Mouse (Mus musculus) regulatory T cell (primary cell): ENCODE measurements at regions not wholly inside any gene's neighbourhood (a gene's known extent, or its start where the extent isn't known, plus 50 kb on each side); places are given as distances from the start of the nearest gene placed in this dataset.

Experiments used
- in situ Hi-C: fragments of 300-600 bp; cut with MboI, MseI; formaldehyde crosslinking; loops from one replicate; pipeline ENCODE4 v1.15.1; 2025; ENCODE audit warnings: high pct_unique_total_duplicates

DNA sequence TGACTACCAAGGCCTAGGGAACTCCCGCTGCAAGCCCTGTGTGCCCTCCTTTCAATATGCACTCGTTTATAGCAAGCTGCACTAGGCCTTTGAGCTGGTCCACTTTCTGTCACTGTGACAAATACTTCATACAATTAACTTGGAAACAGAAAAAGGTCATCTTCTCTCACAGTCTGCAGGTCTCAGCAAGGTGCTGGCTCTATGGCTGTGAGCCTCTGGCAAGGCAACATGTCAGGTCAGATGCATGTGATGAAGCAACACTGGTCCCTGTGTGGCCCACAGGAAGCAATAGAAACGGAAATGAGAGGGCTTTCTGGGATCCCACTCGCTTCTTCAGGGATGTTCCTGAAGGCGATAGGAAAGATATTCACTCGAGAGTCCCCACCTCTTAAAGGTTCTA is 245.9 kb upstream of the Zmiz1 start:
- in situ Hi-C loops: no loop called here

DNA sequence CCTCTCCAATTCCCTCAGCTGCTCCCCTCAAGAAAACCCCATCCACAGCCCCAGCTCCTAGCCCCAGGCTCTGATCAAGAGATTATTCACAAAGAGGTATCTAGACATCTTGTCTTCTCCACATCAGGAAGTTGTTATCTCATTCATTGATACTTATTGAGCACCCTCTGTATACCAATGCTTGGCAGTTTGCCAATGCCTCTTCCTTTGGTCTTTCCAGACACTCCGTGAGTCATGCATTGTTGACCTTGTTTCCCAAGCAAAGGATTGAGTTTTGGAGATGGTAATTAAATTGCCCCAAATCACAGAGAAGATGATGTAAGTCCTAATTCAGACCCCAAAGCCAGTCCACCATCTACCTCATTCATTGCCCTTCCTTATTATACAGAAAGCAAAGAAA is 235.9 kb upstream of the Zmiz1 start:
- in situ Hi-C loops: no loop called here

- in situ Hi-C loops: no loop called here
Measured at GRCm38 (mm10) chr14:25225214-25225613, 233.8 kb upstream of the Zmiz1 start.

DNA sequence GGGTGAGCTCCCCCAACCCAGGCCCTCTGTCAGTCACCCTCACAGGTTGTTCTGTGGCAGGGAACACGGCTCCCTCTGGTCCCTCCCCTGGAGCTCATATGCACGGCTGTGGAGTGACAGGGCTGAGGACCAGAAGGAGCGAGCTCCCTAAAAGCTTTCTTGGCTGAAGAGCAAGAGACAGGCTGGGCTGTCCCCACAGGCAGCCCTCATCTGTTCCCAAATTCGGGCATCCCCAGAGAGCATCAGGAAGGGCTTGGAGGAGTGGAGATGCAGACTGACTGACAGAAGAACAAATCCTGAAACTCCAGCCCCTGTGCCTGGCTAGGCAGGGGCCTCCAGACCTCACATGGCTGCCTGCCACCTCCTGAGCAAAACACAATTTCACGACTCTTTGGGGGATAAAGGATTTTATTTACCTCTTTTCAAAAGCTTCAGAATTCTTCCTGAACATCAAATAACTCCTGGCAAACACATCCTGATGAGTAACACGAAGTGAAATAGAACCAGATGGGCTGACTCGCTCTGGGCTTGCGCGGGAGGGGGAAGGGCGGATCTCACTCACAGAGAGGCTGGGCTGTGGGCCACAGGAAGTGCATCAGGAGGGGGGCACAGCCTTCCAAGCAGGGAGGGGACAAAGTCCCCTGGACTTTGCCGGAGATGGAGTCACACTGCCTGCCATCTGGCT is 232.7 kb upstream of the Zmiz1 start:
- in situ Hi-C loops: no loop called here

DNA sequence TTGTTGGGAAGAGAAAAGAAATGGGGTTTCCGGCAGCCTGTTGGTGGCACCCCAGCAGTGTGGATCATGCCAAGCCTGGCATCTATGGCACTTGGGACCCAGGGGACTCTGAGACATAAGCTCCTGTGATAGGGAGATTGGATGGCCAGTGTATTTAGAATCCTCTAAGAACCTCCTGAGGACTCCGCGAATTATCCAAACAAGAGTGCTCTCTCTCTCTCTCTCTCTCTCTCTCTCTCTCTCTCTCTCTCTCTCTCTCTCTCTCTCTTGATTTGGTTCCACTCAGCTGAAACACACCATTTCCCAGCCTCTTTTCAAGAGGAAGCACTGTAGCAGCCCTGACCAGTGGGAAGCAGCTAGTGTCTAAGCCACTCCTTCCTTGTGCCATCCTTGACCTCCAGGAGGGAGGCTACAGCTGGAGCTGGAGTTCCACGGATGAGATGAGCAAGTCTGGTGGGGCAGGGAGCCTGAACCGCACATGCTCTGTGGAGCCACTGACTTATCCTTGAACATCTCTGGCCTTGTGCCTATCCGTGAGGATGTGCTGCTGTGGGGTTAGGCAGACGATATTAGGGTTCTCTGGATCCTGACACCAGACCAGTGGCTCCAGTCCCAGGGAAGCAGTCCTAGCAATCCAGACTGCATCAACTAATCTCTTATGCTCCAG is 232.0 kb upstream of the Zmiz1 start:
- in situ Hi-C loops: no loop called here

DNA sequence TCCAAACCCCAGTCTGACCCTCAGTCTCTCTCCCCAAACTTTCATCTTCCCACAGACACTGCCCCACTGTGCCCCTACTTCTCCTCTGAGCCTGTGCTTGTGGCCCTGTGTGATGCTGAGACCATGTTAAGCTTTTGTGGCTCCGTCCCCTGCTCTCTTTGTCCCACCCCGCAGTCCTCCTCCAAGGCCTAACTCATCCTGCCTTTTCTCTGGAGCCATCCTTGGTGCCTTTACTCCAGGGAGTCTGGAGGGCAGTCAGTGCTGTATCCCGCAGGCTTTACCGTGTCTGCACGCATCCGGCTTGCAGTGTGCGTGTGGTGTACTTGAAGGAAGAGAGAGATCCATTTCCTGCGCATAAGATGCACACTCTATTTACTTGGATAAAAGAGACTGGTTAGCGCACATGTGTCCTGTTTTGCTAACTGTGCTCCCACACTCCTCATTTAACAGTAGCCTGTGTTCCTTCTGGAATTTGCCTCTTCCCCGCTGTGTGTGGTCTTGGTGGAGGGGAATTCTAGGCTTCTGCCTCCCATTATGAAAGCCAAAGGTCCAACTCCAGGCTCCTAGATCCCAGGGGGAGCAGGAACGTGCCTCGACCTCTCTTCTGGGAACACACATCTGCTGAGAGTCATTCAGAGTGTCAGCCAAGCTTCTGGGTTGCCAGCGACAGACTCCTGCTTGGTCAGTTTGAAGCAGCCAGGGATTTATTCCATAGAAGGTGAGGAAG is 230.5 kb upstream of the Zmiz1 start:
- in situ Hi-C loops: no loop called here

GRCm38 (mm10) chr14:25229569-25229968 is 229.4 kb upstream of the Zmiz1 start:
- in situ Hi-C loops: no loop called here

DNA sequence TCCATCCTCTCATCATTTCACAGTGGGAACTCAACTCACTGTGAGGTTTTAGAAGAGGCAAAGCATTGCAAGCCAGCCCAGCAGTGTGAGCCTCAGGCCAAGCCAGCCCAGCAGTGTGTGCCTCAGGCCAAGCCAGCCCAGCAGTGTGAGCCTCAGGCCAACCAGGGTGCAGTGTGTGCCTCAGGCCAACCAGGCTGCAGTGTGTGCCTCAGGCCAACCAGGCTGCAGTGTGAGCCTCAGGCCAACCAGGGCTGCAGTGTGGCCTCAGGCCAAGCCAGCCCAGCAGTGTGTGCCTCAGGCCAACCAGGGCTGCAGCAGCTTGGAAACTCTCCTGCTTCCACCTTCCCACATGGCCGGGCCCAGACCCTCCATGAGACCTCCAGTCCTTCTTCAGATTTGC is 227.1 kb upstream of the Zmiz1 start:
- in situ Hi-C loops: no loop called here

DNA sequence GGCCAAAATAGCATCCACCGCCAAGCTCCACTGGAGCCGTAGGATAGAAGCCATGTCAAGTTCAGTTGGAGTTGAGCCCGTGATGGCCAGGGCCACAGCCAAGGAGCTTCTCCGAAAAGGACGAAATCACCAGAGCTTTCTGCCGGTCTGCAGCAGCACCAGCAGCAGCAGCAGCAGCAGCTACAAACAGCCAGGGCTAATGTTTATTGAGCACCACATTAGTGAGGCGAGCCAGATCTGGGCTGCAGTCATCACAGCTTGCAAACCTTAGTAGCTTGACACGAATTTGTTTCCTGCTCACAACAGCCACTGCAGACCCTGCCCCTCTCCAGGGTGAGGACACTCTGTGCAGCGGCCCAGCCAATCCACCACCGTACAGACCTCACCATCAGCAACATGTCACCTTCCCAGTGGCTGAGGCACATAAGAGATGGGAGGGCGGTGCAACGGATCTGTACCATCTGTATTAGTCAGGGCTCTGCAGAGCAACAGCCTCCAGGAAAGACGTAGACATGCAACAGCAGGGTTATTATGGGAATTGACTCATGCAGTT is 222.5 kb upstream of the Zmiz1 start:
- in situ Hi-C loops: no loop called here

- in situ Hi-C loops: no loop called here
Measured at GRCm38 (mm10) chr14:25239335-25239960, 219.5 kb upstream of the Zmiz1 start.

GRCm38 (mm10) chr14:25242753-25243152 is 216.2 kb upstream of the Zmiz1 start:
- in situ Hi-C loops: no loop called here

DNA sequence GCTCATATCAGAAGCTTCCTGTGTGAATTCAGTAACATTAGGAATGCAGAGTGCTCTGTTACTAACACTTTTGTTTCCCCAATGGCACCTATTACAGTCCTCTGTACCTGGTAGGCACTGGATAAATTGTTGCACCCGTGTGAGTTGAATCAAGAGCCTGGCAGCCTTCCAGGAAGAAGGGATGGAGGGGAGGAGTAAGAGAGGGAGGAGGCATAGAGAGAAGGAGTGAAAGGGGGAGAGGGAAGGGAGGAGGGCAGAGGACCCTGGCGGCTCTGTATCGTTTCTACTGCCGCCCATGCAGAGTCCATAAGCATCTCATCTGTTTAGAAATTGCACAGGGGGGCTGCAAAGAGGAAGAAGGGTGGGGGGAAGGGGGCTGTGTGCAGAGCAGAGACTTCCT is 215.7 kb upstream of the Zmiz1 start:
- in situ Hi-C loops: no loop called here

DNA sequence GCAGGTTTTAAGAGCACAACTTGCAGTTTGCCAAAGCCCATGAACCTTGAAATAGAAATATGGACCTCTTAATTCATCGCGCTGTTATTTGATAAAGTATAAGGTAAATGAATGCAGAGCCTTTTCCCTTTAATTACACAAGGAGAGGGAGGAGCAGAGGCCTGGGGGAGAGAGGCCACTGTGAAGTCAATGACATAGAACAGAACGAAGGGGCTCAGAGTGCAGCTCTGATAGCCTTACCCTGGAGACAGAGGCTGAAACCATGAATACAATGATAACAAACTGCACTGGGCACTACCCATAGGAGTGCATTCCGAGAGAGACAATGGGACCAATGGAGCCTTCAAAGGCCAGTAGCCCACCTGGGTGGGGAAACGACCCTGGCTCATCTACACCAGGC is 215.3 kb upstream of the Zmiz1 start:
- in situ Hi-C loops: no loop called here

DNA sequence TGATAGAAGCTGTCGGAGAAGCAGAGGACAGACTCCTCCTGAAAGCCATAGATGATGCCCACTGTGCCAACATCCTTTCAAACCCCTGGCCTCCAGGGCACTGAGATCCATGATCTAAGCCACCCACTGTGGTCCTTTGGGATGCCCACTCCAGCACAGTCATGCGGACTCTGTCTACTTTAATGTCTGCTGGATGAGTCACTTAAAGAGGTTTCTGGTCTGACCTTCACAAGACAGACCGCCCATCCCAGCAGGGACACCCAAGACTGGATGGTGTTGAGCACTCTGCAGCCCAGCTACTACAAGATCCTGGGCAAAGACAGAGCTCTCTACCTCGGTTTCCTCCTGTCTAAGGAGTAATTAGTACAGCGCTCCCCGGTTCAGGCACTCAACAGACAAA is 214.1 kb upstream of the Zmiz1 start:
- in situ Hi-C loops: no loop called here

DNA sequence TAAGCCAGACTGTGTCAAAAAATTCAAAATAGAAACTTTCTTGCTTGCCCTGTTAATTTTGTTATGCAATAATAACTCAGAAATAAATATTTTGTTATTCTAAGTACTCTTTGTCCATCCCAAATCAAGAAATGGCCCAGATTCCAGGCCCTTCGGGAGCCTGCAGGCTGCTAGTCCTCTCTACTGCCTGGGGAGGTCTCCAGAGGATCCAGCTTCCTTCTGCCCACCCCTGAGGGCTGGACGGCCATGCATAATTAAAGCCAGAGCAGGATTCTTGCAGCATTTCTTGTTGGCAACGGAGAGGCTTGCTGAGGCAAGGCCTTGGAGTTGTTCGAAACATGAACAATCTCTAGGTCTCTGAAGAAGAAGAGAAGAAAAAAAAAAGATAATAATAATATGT is 213.3 kb upstream of the Zmiz1 start:
- in situ Hi-C loops: no loop called here

DNA sequence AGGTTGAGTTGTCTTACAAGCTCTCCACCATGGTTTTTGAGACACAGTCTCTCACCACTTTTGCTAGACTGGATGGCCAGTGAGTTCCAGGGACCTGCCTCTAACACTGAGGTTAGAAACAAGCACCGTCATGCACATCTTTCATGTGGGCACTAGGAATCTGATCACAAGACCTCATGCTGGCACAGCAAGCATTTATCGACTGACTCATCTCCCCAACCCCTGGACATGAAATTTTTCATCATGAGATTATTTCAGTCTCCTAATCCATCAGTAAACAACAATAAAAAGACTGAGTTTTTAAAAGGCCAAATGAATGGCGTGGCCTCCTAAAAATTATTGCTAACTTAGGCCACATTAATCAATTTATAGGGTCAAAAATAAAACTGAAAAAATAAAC is 210.0 kb upstream of the Zmiz1 start:
- in situ Hi-C loops: no loop called here

DNA sequence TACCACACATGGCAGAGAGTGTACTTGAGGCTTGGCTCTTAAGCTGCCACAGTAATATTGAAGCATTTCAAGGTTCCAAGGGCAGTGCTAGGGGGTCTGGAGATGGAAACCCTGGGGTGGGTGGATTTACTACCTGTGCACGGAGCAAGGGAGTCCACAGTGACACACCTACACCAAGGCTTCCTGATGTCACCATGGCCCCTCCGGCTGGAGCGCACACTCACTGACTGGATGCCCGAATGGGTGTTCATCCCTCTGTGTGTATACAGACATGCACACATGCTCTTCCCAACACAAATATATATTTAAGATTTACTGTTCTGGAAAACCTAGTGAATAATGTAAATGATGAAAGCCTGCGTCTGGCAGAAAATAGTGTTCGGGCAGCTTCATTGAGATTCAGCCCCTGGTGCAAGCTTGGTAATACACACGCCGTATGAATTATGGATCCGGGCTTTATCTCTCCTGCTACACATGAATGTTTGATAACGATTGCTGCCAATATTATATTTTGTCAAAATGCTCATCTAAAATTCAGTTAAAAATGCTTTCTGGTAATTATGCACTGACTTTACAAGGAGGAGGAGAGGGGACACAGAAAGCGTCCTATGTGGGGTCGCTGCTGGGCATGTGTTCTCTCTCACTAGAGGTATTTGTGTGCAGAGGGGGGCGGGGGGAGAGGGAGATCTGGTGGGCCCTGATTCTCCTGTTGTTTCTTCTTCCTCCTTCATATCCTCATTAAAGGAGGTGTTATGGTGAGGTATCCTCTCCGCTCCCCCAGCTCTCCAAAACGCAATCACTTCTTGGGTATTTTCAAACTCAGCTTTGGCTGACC is 205.8 kb upstream of the Zmiz1 start:
- in situ Hi-C loops: loop anchor here (5.0 kb wide), 1 partner anchor 421 kb away; no protein-coding TSS in a partner anchor

DNA sequence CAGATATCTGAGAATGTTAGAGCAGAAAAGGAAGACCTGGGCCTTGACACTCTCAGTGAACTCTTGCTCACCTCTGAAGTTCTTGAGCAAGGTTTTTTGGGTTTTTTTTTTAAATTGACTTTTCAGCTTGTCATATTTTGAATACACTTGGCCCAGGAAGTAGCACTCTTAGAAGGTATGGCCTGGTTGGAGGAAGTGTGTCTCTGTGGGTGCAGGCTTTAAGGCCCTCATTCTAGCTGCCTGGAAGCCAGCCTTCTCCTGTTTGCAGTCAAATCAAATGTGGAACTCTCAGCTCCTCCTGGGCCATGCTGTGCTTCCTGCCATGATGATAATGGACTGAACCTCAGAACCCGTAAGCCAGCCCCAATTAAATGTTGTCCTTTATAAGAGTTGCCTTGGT is 195.9 kb upstream of the Zmiz1 start:
- in situ Hi-C loops: no loop called here

- in situ Hi-C loops: no loop called here
Measured at GRCm38 (mm10) chr14:25266846-25267245, 192.1 kb upstream of the Zmiz1 start.

GRCm38 (mm10) chr14:25268090-25268631 is 190.8 kb upstream of the Zmiz1 start:
- in situ Hi-C loops: no loop called here
